Mouse (Mus musculus): ENCODE results near the gene Nvl.

DNA sequence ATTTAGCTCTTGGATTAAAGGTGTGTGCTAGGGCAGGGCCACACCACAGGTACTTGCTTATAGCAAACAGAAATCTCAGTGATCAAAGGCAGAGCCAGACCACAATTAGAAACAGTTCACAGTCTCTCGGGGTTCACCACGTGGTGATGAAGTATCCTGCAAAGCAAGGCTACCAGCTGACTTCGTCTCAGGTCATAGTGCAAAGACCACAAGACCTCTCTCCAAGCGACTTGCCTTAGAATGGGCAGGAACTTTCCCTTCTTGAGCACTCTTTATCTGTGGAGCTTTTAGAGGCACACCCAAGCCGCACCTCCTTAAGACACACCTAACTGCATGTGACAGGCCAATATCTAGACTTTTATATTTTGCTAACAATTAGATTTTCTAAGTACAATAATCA, 4.5 kb upstream of the Nvl start:
- no peak for TF ChIP-seq CTCF (IDR thresholded peaks at IDR 0.05; ENCODE audit: low read depth)
- no peak for TF ChIP-seq EP300 (IDR thresholded peaks at IDR 0.05; ENCODE audit: low read depth)
